Mouse (Mus musculus) ovary, postnatal 14 days (tissue): Measurements from ENCODE around the gene Dmrta2.

Source experiments
- DNase-seq: peaks from one replicate; pipeline ENCODE4 v3.0.0; 2022; ENCODE audit warnings: low spot score

Dmrta2 gene

GRCm38 (mm10) chr4:109977148-109978067 lies at the start of gene Dmrta2:
Gene Dmrta2 (plus strand): TSS chr4:109978053.
- DNase-seq: no peak

GRCm38 (mm10) chr4:109929058-109929457 lies 48.8 kb upstream of the Dmrta2 start:
- DNase-seq: no peak

- no peak for DNase-seq
Observed at GRCm38 (mm10) chr4:109930445-109930844, 47.4 kb upstream of the Dmrta2 start.

- no peak for DNase-seq
Observed at GRCm38 (mm10) chr4:109930935-109931334, 46.9 kb upstream of the Dmrta2 start.

GRCm38 (mm10) chr4:109936557-109936956 lies 41.3 kb upstream of the Dmrta2 start:
- DNase-seq: no peak

GRCm38 (mm10) chr4:109939291-109939690 lies 38.6 kb upstream of the Dmrta2 start:
- no peak for DNase-seq

GRCm38 (mm10) chr4:109945554-109945953 lies 32.3 kb upstream of the Dmrta2 start:
- no peak for DNase-seq

GRCm38 (mm10) chr4:109949307-109949706 lies 28.5 kb upstream of the Dmrta2 start:
- no peak for DNase-seq

GRCm38 (mm10) chr4:109953509-109953908 lies 24.3 kb upstream of the Dmrta2 start:
- no peak for DNase-seq

- no peak for DNase-seq
Observed at GRCm38 (mm10) chr4:109960201-109960935, 17.5 kb upstream of the Dmrta2 start.

GRCm38 (mm10) chr4:109963570-109964279 lies 14.1 kb upstream of the Dmrta2 start:
- DNase-seq: no peak

- DNase-seq: no peak
Observed at GRCm38 (mm10) chr4:109969561-109969960, 8.3 kb upstream of the Dmrta2 start.

GRCm38 (mm10) chr4:109973991-109974654 lies 3.7 kb upstream of the Dmrta2 start:
- no peak for DNase-seq

- no peak for DNase-seq
Observed at GRCm38 (mm10) chr4:109974655-109975380, 3.0 kb upstream of the Dmrta2 start.

GRCm38 (mm10) chr4:109975381-109976240 lies 2.2 kb upstream of the Dmrta2 start:
- DNase-seq: no peak

GRCm38 (mm10) chr4:109976273-109977147 lies 1.3 kb upstream of the Dmrta2 start:
- no peak for DNase-seq

GRCm38 (mm10) chr4:109978068-109978857 lies 410 bp downstream of the Dmrta2 start:
- no peak for DNase-seq

- DNase-seq: no peak
Observed at GRCm38 (mm10) chr4:109978858-109979340, 1.0 kb downstream of the Dmrta2 start.
